Mouse (Mus musculus): Measurements from ENCODE around the gene Prph2.

The Prph2 gene

DNA sequence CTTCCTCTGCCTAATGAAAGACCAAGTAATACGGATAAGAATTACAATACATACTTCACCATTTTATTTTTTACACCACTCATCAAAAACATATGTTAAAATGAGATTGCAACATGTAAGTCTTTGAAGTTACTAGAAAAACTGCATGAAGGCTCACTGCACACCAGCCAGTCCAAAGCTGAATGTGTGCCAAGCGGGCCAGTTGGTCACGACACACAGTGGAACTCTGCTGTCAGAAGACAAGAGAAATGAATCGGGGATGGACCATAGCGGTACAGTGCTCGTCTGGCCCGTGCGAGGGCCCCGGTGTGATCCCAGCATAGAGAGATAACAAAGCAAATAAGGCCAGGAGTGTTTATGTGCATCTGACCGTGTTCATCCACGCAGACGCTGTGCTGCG, 52.9 kb downstream of the Prph2 start:
- DNase-seq (ENCODE audit: low spot score) = no peak

GRCm38 (mm10) chr17:46966892-46967291, 56.6 kb downstream of the Prph2 start:
- DNase-seq (ENCODE audit: low spot score) = no peak

- DNase-seq (ENCODE audit: low spot score) = no peak
These were observed 62.3 kb downstream of the Prph2 start for GRCm38 (mm10) chr17:46972603-46973002.

Measured in embryo, embryonic 10.5 days (tissue).